Mouse (Mus musculus) neutrophil, adult 5-6 weeks (primary cell): Measurements from ENCODE around the gene Zfp870. TPM values are rescaled to one million over a fixed set of nuclear protein-coding genes. Genes with fewer than 3 reads are reported as not detected.

Experiments
- ATAC-seq: fragments of 151-379, 151-347 bp; 2 replicates; pipeline ENCODE4 v1.8.0; 2017; ENCODE audit warnings: mild to moderate bottlenecking, moderate TSS enrichment; ENCODE audit not compliant: insufficient number of reproducible peaks, poor library complexity, low FRiP score, severe bottlenecking; ENCODE audit errors: extremely low read depth
- total RNA-seq: library from RNA; stranded (forward); fragments of 200-1000 nt; gene quantifications from 2 replicates; pipeline ENCODE4 v1.2.3, GENCODE M21; 2017

Zfp870 gene
- total RNA-seq: 5.4 and 6.1 TPM in 2 replicates

- ATAC-seq: peak; percentile 93
These were observed at the start of gene Zfp870 for GRCm38 (mm10) chr17:32891239-32892180. TSS of gene Zfp870 (minus strand) at chr17:32891642.

GRCm38 (mm10) chr17:32939831-32940230 lies 48.4 kb upstream of the Zfp870 start:
- ATAC-seq: no peak

- no peak for ATAC-seq
These were observed 36.4 kb upstream of the Zfp870 start for GRCm38 (mm10) chr17:32927803-32928202.

- ATAC-seq: peak; percentile 76
These were observed 33.3 kb upstream of the Zfp870 start for GRCm38 (mm10) chr17:32924658-32925312.

GRCm38 (mm10) chr17:32923681-32924080 lies 32.2 kb upstream of the Zfp870 start:
- no peak for ATAC-seq

GRCm38 (mm10) chr17:32919123-32919522 lies 27.7 kb upstream of the Zfp870 start:
- no peak for ATAC-seq

GRCm38 (mm10) chr17:32917131-32917530 lies 25.7 kb upstream of the Zfp870 start, which contains the start of gene Cyp4f14:
TSS of gene Cyp4f14 (minus strand) at chr17:32917342.
- ATAC-seq: no peak

GRCm38 (mm10) chr17:32916075-32916474 lies 24.6 kb upstream of the Zfp870 start:
- ATAC-seq: no peak

GRCm38 (mm10) chr17:32906172-32906571 lies 14.7 kb upstream of the Zfp870 start:
- no peak for ATAC-seq

GRCm38 (mm10) chr17:32905239-32905638 lies 13.8 kb upstream of the Zfp870 start:
- peak; percentile 44; the same call in 1 of the 2 replicates for ATAC-seq

GRCm38 (mm10) chr17:32904414-32904813 lies 13.0 kb upstream of the Zfp870 start:
- no peak for ATAC-seq

GRCm38 (mm10) chr17:32901751-32902525 lies 10.5 kb upstream of the Zfp870 start:
- no peak for ATAC-seq

- ATAC-seq: no peak
These were observed 4.0 kb upstream of the Zfp870 start for GRCm38 (mm10) chr17:32895421-32895820.

- ATAC-seq: no peak
These were observed 2.5 kb upstream of the Zfp870 start for GRCm38 (mm10) chr17:32893901-32894300.

- ATAC-seq: no peak
These were observed 597 bp downstream of the Zfp870 start for GRCm38 (mm10) chr17:32890852-32891238.

- ATAC-seq: no peak
These were observed 1.8 kb downstream of the Zfp870 start for GRCm38 (mm10) chr17:32889611-32890010.

GRCm38 (mm10) chr17:32880320-32881218 lies 10.9 kb downstream of the Zfp870 start:
- no peak for ATAC-seq

- no peak for ATAC-seq
These were observed 12.7 kb downstream of the Zfp870 start for GRCm38 (mm10) chr17:32878773-32879172.
